Mouse (Mus musculus) lung, postnatal 0 days (tissue): ENCODE data around the gene Sar1a.

Experiments
- CTCF ChIP-seq: IDR thresholded peaks from 2 replicates; pipeline ENCODE4 v1.5.1; 2016; ENCODE audit warnings: antibody characterized with exemption, mild to moderate bottlenecking
- EP300 ChIP-seq: IDR thresholded peaks from 2 replicates; pipeline ENCODE4 v1.6.1; 2016; ENCODE audit warnings: antibody characterized with exemption, mild to moderate bottlenecking, control low read depth

GRCm38 (mm10) chr10:61715996-61716864 lies 36.1 kb downstream of the Sar1a start:
- no peak for TF ChIP-seq CTCF
- no peak for TF ChIP-seq EP300
